Mouse (Mus musculus) midbrain, embryonic 15.5 days (tissue): ENCODE data around the gene Cracr2a. TPM values are rescaled to one million over a fixed set of nuclear protein-coding genes. Genes with fewer than 3 reads are reported as not detected.

ENCODE experiments used
- ATAC-seq: fragments of 200-750 bp; cut with Nextera tagmentation; replicated peaks from 2 replicates; pipeline ENCODE4 v1.8.0; 2017; ENCODE audit warnings: moderate TSS enrichment
- H3K27ac ChIP-seq: fragments of 300-500 bp; sonication (generic); 2 replicates; pipeline ENCODE4 v1.5.1; 2015; ENCODE audit warnings: mild to moderate bottlenecking, inconsistent platforms
- H3K27me3 ChIP-seq: fragments of 300-500 bp; sonication (generic); replicated peaks from 2 replicates; pipeline ENCODE4 v1.6.1; 2015; ENCODE audit warnings: inconsistent platforms
- H3K36me3 ChIP-seq: fragments of 300-500 bp; sonication (generic); replicated peaks from 2 replicates; pipeline ENCODE4 v1.6.1; 2015; ENCODE audit warnings: inconsistent platforms
- H3K4me1 ChIP-seq: fragments of 300-500 bp; sonication (generic); 2 replicates; pipeline ENCODE4 v1.6.1; 2015; ENCODE audit warnings: inconsistent platforms
- H3K4me2 ChIP-seq: fragments of 300-500 bp; sonication (generic); 2 replicates; pipeline ENCODE4 v1.6.1; 2015; ENCODE audit warnings: inconsistent platforms, mild to moderate bottlenecking, moderate library complexity
- H3K4me3 ChIP-seq: fragments of 300-500 bp; sonication (generic); 2 replicates; pipeline ENCODE4 v1.5.1; 2015; ENCODE audit warnings: mild to moderate bottlenecking, inconsistent platforms
- H3K9ac ChIP-seq: fragments of 300-500 bp; sonication (generic); 2 replicates; pipeline ENCODE4 v1.6.1; 2015; ENCODE audit warnings: mild to moderate bottlenecking, inconsistent platforms
- H3K9me3 ChIP-seq: fragments of 300-500 bp; sonication (generic); 2 replicates; pipeline ENCODE4 v1.6.1; 2016; ENCODE audit warnings: inconsistent platforms
- WGBS: fragments of 180-500 bp; shearing (Covaris S2); methylation state at CpG from one replicate; pipeline ENCODE4 v1.1.7; 2015; ENCODE audit warnings: mixed read lengths; 5-methylcytosine and 5-hydroxymethylcytosine counted together
- polyA plus RNA-seq: library from polyadenylated mRNA; unstranded; fragments of >200 nt; fragmentation: Nextera tagmentation; extraction: Ambion mirVana; gene quantifications from 2 replicates; pipeline ENCODE4 v1.2.1, GENCODE M21; 2015

The Cracr2a gene
- polyA plus RNA-seq, 1 experiment from 2014 or later: 0.74 TPM

GRCm38 (mm10) chr6:127573779-127574463, 12.8 kb downstream of the Cracr2a start:
- H3K27me3 ChIP-seq: no peaks in the 10 kb centered on the region
- H3K9me3 ChIP-seq: no peaks in the 10 kb centered on the region
- H3K4me3 ChIP-seq: no peak overlapping the region
- H3K27ac ChIP-seq: no peak overlapping the region
- H3K9ac ChIP-seq: no peak overlapping the region
- 71% methylated on average over 11 of the region's 11 CpGs for WGBS
- no peaks in the 10 kb centered on the region for H3K4me1 ChIP-seq
- H3K4me2 ChIP-seq: no peak overlapping the region
- H3K36me3 ChIP-seq: no peaks in the 10 kb centered on the region
- ATAC-seq: no peak

GRCm38 (mm10) chr6:127575194-127575593, 14.1 kb downstream of the Cracr2a start:
- no peaks in the 10 kb centered on the region for H3K4me1 ChIP-seq
- H3K27me3 ChIP-seq: no peaks in the 10 kb centered on the region
- H3K9me3 ChIP-seq: no peaks in the 10 kb centered on the region
- no peaks in the 10 kb centered on the region for H3K36me3 ChIP-seq
- 92% methylated on average over 2 of the region's 2 CpGs for WGBS
- no peak overlapping the region for H3K4me2 ChIP-seq
- ATAC-seq: no peak
- H3K27ac ChIP-seq: no peak overlapping the region
- H3K9ac ChIP-seq: no peak overlapping the region
- no peak overlapping the region for H3K4me3 ChIP-seq

GRCm38 (mm10) chr6:127577688-127578087, 16.6 kb downstream of the Cracr2a start:
- no peaks in the 10 kb centered on the region for H3K27me3 ChIP-seq
- no peak for ATAC-seq
- H3K36me3 ChIP-seq: no peaks in the 10 kb centered on the region
- no peak overlapping the region for H3K9ac ChIP-seq
- no peak overlapping the region for H3K27ac ChIP-seq
- H3K9me3 ChIP-seq: no peaks in the 10 kb centered on the region
- H3K4me1 ChIP-seq: peaks cover 8% of the 10 kb centered on the region
- WGBS: 72% methylated on average over 4 of the region's 4 CpGs
- no peak overlapping the region for H3K4me2 ChIP-seq
- no peak overlapping the region for H3K4me3 ChIP-seq

- WGBS: 74% methylated on average over 7 of the region's 7 CpGs
- H3K4me3 ChIP-seq: no peak overlapping the region
- no peak overlapping the region for H3K27ac ChIP-seq
- no peak overlapping the region for H3K4me2 ChIP-seq
- H3K36me3 ChIP-seq: no peaks in the 10 kb centered on the region
- no peaks in the 10 kb centered on the region for H3K27me3 ChIP-seq
- no peak for ATAC-seq
- no peaks in the 10 kb centered on the region for H3K9me3 ChIP-seq
- no peak overlapping the region for H3K9ac ChIP-seq
- peaks cover 10% of the 10 kb centered on the region for H3K4me1 ChIP-seq
These were observed 17.2 kb downstream of the Cracr2a start for GRCm38 (mm10) chr6:127578316-127578715.

GRCm38 (mm10) chr6:127578810-127579209, 17.7 kb downstream of the Cracr2a start:
- Histone ChIP-seq H3K27ac (no peak overlapping the region), H3K4me3 (no peak overlapping the region), H3K9me3 (no peaks in the 10 kb centered on the region), H3K4me2 (no peak overlapping the region), H3K36me3 (no peaks in the 10 kb centered on the region), H3K4me1 (peaks cover 10% of the 10 kb centered on the region), H3K9ac (no peak overlapping the region), H3K27me3 (no peaks in the 10 kb centered on the region)
- 84% methylated on average over 5 of the region's 5 CpGs for WGBS
- no peak for ATAC-seq

GRCm38 (mm10) chr6:127581915-127582314, 20.8 kb downstream of the Cracr2a start:
- Histone ChIP-seq H3K27me3 (no peaks in the 10 kb centered on the region), H3K9me3 (no peaks in the 10 kb centered on the region), H3K36me3 (no peaks in the 10 kb centered on the region), H3K27ac (no peak overlapping the region), H3K4me1 (peaks cover 10% of the 10 kb centered on the region), H3K9ac (no peak overlapping the region), H3K4me3 (no peak overlapping the region), H3K4me2 (peak overlapping the region; percentile 51)
- 49% methylated on average over 12 of the region's 12 CpGs for WGBS
- ATAC-seq: no peak

- H3K9me3 ChIP-seq: no peaks in the 10 kb centered on the region
- peak; percentile 70 for ATAC-seq
- peak overlapping the region; percentile 51 for H3K4me2 ChIP-seq
- H3K4me3 ChIP-seq: peak overlapping the region; percentile 25
- no peaks in the 10 kb centered on the region for H3K27me3 ChIP-seq
- H3K27ac ChIP-seq: peak overlapping the region; percentile 57; the same call in 1 of the 2 replicates
- no peaks in the 10 kb centered on the region for H3K36me3 ChIP-seq
- WGBS: 6% methylated on average over 15 of the region's 15 CpGs
- peaks cover 10% of the 10 kb centered on the region for H3K4me1 ChIP-seq
- H3K9ac ChIP-seq: peak overlapping the region; percentile 35
These were observed 21.4 kb downstream of the Cracr2a start for GRCm38 (mm10) chr6:127582391-127583176.

- 69% methylated on average over 3 of the region's 3 CpGs for WGBS
- Histone ChIP-seq H3K9me3 (no peaks in the 10 kb centered on the region), H3K27ac (no peak overlapping the region), H3K4me3 (no peak overlapping the region), H3K4me1 (no peaks in the 10 kb centered on the region), H3K27me3 (no peaks in the 10 kb centered on the region), H3K9ac (no peak overlapping the region), H3K36me3 (no peaks in the 10 kb centered on the region), H3K4me2 (no peak overlapping the region)
- no peak for ATAC-seq
These were observed 30.3 kb downstream of the Cracr2a start for GRCm38 (mm10) chr6:127591467-127591866.

- H3K36me3 ChIP-seq: no peaks in the 10 kb centered on the region
- no peak overlapping the region for H3K4me2 ChIP-seq
- no peaks in the 10 kb centered on the region for H3K9me3 ChIP-seq
- no peak overlapping the region for H3K27ac ChIP-seq
- H3K27me3 ChIP-seq: no peaks in the 10 kb centered on the region
- no peaks in the 10 kb centered on the region for H3K4me1 ChIP-seq
- no peak overlapping the region for H3K9ac ChIP-seq
- ATAC-seq: no peak
- H3K4me3 ChIP-seq: no peak overlapping the region
- WGBS: 37% methylated on average over 4 of the region's 4 CpGs
These were observed 32.3 kb downstream of the Cracr2a start for GRCm38 (mm10) chr6:127593487-127593886.

- ATAC-seq: peak; percentile 70
- Histone ChIP-seq H3K27ac (peak overlapping the region; percentile 67), H3K27me3 (no peaks in the 10 kb centered on the region), H3K4me3 (no peak overlapping the region), H3K36me3 (no peaks in the 10 kb centered on the region), H3K9ac (no peak overlapping the region), H3K9me3 (no peaks in the 10 kb centered on the region), H3K4me2 (no peak overlapping the region), H3K4me1 (peaks cover 13% of the 10 kb centered on the region)
- 30% methylated on average over 6 of the region's 6 CpGs for WGBS
These were observed 38.1 kb downstream of the Cracr2a start for GRCm38 (mm10) chr6:127599280-127599679.

- no peak overlapping the region for H3K4me2 ChIP-seq
- no peaks in the 10 kb centered on the region for H3K9me3 ChIP-seq
- no peaks in the 10 kb centered on the region for H3K36me3 ChIP-seq
- H3K4me1 ChIP-seq: no peaks in the 10 kb centered on the region; the same call in 1 of the 2 replicates
- no peak; the same call in 1 of the 2 replicates for ATAC-seq
- H3K4me3 ChIP-seq: no peak overlapping the region
- H3K27ac ChIP-seq: no peak overlapping the region
- 63% methylated on average over 15 of the region's 15 CpGs for WGBS
- H3K27me3 ChIP-seq: no peaks in the 10 kb centered on the region
- no peak overlapping the region for H3K9ac ChIP-seq
These were observed 44.2 kb downstream of the Cracr2a start for GRCm38 (mm10) chr6:127605067-127606025.

GRCm38 (mm10) chr6:127609673-127610072, 48.5 kb downstream of the Cracr2a start:
- ATAC-seq: no peak
- Histone ChIP-seq H3K4me3 (no peak overlapping the region), H3K9ac (no peak overlapping the region), H3K9me3 (no peaks in the 10 kb centered on the region), H3K27me3 (no peaks in the 10 kb centered on the region), H3K27ac (no peak overlapping the region), H3K4me2 (no peak overlapping the region), H3K4me1 (peaks cover 7% of the 10 kb centered on the region; the same call in 1 of the 2 replicates), H3K36me3 (no peaks in the 10 kb centered on the region)
